Mouse (Mus musculus) lung, postnatal 36 days (tissue): ENCODE measurements around the gene Rara.
A peak's percentile ranks its signal among the peaks of the same experiment; 100 is the strongest.
"Not testable (repeated sequence)": the region's sequence is repeated elsewhere in the genome, so short reads cannot be mapped to it uniquely, and the experiment has no call there.

Experiments used
- DNase-seq: peaks from one replicate; pipeline ENCODE4 v3.0.0; 2022; ENCODE audit warnings: mixed read lengths

Gene Rara

DNA sequence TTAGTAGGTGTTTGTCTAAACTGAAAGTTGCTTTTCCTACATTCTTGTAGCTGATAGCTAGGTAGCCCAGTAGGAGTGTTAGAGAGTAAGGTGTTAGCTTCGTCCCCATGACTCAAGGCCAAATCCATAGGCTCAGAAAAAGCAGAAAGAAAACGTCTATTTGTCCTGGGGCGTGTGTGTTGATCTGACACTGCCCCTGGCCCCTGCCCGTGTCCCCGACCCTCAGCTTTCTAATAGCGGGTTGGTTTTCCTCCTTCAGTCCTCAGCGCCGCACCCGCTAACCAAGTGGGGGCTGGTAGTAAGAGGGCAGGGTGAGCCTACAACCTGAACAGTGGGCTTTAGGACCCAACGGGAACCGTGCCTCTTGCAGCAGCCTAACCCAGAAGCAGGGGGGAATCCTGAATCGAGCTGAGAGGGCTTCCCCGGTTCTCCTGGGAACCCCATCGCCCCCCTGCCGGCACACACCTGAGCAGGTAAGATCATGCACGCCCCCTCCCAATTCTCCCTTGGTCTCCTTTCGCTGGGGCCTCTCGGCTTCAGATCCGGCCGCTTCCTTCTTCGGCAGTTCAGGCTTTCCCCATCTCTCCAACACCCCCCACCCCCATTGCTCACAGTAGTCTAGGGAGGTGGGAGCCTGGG, at the start of gene Rara:
Rara (plus strand) TSS at position 381 of the 639 bp plus-strand sequence.
- no peak for DNase-seq

DNA sequence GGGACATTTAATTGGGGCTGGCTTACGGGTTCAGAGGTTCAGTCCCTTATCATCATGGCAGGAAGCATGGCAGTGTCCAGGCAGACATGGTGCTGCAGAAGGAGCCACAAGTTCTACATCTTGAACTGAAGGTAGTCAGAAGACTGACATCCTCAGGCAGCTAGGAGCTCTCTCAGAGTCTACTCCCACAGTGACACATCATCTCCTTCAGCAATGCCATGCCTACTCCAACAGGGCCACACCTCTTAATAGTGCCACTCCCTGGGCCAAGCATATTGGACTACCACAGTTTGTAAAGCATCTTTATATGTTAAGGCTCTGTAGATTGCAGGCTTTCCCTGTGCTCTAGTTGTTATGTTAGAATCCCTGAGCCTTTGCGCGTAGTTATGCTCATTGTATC, 39.9 kb upstream of the Rara start:
- no peak for DNase-seq

DNA sequence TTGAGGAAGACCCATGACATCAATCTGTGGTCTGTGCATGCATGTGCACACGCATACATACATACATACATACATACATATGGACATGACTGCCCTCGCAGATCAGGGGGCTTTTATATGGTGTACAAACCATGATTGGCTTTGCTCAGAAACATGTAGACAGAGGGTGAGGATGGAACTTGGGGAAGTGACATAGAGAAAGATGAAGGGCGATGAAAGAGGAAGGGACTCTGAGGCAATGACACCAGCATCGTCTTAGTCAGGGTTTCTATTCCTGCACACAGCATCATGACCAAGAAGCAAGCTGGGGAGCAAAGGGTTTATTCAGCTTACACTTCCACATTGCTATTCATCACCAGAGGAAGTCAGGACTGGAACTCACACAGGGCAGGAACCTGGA, 38.5 kb upstream of the Rara start:
- no peak for DNase-seq

DNA sequence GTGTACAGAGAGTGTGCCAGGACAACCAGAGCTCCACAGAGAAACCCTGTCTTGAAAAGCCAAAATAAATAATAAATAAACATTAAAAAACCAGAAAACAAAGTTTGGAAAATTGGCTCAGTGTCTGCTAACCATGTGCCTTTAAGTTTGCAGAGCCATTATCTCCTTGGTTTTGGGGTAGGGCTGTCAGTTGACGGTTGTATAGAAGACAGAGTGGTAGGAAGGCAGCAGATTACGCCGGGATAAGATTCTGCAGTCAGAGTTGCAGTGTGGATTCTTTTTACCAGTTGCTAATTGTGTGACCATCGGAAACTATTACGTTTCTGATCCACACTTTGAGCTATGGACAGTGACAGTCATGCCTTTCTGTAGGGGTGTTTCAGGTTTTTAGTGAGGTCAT, 37.6 kb upstream of the Rara start:
- no peak for DNase-seq

DNA sequence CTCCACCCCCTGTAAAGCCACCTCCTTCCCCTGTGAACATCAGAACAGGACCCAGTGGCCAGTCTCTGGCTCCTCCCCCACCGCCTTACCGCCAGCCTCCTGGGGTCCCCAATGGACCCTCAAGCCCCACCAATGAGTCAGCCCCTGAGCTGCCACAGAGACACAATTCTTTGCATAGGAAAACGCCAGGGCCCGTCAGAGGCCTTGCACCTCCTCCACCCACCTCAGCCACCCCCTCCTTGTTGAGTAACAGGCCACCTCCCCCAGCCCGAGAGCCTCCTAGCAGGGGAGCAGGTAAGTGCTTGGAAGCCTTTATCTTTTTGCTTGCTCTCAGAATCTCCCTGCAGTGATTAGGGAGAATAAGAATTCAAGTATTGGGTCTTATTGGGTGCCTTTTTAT, 35.2 kb upstream of the Rara start:
- DNase-seq = no peak

DNA sequence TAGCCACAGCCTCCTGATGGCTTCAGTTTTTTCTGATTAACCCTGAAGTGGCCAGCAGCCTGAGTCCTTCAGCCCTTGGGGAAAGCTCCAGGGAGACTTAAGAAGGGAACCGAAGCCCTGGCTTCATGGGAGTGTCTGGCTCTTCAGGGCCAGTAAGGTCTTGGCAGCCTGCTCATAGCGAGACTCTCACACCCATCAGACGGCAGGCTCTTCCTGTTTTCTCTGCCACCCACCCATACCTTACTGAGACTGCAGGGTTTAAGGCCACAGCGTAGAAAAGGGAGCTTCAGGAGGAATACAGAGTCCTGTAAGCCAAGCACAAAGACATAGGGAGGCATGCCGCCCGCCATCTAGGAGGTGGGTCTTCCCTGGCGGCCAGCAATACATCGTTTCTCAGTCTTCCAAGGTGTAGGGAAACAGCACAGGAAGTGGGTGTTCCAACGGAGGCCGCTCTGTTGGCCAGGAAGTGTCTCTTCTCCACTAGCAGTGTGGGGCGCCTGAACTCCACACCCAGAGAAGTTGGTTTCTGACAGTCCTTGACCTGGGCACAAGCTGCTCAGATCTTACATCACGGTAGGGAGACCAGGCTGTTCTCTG, 27.0 kb upstream of the Rara start:
- peak; percentile 18 for DNase-seq

DNA sequence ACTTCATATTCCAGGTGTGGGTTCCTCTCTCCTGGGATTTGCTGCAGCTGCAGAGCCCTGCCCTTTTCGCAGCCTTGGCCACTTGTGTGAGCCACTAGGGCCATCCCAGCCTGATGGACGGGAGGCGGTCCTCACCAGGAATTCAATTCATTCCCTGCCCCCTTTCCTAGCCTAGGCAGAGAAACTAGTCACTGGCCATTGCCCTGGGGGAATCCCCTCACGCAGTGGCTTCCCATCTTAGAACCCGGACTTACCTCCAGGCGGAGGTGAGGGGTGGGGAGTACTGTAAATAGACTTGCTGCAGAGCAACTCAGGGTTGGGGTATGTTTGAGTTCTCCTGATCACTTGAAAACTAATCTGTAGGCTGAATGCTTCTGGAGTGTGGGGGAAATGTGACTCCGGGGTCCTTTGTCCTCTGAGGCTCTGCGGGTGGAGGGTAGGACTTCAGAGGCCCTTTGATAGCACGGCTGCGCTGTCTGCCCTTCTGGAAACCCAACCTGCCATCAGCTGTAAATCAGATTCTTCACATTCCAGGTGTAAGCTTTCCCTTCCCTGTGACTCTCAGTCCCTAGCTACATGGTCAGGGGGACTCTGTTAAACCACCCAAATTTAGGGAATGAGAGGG, 24.9 kb upstream of the Rara start:
- no peak for DNase-seq

DNA sequence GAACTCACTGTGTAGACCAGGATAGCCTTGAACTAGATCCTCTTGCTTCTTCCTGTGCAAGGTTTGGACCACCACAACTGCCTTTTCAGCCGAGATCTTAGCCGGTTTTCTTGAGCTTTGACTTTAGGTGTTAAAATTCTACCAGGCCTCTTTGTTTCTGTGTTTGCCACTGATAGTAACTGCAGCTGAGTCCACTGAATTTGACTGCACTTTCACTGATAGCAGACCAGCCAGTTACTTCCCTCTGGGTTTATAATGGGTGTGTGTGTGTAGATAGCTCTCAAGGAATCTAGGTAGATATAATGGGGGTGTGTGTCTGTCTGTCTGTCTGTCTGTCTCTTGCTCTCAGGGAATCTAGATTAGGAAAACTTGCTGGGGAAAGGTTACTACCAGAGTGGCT, 23.0 kb upstream of the Rara start:
- DNase-seq = no peak

DNA sequence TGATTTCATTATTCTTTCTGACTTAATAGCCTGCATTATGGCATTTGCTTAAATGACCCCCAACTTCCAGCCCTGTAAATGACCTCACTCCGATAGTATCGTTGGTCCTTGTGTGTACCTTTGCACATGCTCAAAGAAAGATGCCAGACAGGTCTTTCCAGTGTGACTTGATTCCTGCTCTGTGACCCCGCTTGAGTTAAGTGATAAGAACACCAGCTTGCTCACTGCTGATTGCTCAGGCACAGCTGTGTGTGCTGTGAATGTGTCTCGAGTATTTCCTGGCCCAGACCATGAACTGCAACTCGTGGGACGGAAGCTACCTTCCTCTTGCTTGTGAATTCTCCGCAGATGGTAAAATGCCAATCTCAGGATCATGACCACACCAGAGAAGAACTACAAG, 22.6 kb upstream of the Rara start:
- peak; percentile 80 for DNase-seq

DNA sequence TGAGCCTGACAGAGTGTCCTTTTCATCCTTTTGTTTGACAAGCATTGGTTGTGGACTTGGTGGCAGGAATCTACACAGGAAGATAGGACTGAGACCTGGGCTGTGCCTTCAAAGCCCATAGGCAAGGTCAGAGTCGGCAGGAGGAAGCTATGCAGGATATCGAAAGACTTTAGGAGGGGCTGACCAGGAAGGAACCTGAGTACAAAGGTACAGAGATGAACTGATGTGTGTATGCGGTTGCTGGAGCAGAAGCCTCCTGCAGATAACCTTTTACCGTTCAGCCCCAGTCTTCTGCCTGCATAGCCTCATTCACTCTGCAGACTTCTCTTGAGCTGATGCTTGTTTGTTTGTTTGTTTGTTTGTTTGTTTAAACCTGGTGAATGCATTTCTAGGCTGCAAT, 22.0 kb upstream of the Rara start:
- DNase-seq = no peak

DNA sequence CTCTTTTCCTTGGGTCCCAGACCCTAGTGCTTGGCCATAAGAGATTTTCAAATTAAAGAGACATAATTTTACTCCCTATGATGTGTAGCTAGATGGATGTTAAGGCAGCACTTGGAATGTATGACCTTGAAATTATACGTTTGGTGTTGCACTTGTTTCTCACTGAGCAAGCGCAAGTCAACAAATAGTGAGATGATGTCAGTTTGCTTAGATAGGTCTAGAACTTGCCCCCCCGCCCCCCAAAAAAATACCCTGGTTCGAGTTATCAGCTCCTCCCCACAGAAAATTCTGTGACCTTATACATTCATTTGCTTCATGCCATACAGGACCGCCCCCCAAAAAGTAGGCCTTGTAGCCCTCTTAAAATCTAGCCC, 20.6 kb upstream of the Rara start:
- no peak for DNase-seq

DNA sequence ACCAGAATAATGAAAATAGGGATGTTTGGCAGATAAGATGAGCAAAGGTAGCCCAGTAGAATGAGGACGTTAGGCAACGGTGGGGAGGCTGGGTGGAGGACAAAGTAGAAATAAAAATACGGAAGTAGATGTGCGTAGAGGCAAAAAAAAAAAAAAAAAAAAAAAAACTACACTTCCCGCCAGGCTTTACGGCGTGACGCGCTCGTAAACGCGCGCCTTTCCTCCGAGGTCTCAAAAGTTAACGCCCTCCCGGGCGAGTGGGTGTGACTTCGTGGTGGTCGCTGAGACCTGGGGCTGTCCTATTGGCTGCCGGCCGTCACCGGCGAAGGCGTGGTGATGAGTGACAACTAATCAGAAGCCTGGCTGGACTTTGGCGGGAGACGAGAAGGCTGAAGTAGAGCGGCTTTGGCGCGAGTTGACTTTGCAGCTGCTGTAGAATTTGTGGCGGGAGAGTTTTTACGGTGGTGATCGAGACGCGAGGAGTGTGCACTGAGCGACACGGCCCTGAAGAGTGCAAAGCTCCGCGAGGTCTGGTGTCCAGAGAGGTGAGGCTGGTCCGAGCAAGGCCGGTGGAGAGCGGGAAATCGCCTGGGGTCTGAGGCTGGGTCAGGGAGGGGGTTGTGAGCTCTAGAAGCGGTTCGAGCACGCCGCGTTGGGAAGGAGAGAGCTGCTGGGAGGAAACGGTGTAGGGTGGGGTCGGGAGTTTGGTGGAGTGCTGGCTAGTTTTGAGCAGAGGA, 20.0 kb upstream of the Rara start, which contains the start of gene Cdc6:
Cdc6 (plus strand) TSS at position 365 of the 737 bp plus-strand sequence.
- DNase-seq = peak; percentile 99

DNA sequence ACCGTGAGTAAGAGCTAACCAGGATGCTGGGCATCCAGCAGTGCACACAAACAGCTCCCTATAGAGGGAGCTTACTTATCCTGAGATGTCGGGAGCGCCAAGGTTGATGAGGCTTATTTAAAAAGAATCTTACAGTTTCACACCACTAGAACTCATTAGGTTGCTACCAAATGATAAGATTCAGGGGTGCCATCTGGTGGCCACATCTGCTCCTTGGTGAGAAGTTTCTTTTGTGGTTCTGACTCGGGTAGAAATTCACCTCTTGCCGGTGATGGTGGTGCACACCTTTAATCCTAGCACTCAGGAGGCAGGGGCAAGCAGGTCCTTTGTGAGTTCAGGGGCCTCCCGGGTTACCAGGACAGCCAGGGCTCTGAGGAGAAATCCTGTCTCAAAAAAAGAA, 18.0 kb upstream of the Rara start:
- DNase-seq = peak; percentile 90

DNA sequence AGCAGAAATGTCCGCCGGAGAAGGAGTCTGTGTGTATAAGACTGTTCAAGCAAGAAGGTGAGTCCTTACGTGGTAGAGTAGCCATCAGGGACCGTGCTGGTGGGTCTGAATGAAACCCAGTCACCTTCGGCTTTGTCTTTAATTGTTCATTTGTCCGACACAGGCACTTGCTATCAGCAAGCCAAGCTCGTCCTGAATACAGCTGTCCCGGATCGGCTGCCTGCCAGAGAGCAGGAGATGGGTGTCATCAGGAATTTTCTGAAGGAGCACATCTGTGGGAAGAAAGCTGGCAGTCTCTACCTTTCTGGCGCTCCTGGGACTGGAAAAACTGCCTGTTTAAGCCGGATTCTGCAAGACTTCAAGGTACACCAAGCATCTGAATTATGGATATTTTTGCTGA, 17.2 kb upstream of the Rara start:
- no peak for DNase-seq

DNA sequence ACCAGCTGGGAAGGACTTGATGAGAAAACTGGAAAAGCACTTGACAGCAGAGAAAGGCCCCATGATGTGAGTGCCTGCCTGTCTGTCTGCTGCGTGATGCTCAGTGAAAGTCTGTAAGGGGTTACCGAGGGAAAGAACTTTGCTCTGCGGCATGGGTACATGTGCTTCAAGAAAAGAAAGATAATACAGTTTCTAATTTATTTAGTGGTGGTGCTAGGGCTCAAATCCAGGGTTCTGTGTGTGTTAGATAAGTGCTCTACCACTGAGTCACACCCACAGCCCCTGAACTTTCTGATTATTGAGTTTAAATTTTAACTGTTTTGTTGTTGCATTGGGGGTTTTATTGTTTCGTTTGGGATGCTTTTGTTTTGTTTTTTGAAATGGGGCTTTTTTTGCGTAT, 16.1 kb upstream of the Rara start:
- DNase-seq = no peak

DNA sequence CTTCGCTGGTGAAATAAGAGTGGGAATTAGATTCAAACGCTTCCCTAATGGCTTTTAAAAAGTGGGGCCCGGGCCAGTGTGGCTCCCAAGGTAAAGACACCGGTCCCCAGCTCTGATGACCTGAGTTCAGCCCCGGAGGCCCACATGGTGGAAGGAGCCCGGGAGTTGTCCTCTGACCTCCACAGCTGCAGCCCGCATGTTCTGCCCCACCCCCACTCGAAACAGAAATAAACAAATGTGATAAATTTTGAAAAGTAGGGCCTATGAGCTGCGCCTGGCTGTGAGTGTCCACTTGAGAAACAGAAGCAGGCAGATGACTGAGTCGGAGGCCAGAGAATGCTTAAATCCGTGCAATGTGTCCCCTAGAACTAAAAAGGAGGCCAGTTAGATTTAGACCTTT, 13.4 kb upstream of the Rara start:
- no peak for DNase-seq

DNA sequence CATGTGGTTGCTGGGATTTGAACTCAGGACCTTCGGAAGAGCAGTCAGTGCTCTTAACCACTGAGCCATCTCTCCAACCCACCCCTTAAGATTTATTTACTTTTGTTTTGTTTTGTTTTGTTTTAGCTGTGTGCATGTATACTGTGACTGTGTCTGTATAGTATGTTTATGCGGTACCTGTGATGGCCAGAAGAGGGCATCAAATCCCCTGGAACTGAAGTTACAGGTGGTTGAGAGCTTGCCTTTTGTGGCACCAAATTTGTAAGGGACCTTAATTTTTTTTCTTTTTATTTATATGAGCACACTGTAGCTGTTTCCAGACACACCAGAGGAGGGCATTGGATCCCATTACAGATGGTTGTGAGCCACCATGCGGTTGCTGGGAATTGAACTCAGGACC, 11.2 kb upstream of the Rara start:
- not testable (repeated sequence) for DNase-seq

DNA sequence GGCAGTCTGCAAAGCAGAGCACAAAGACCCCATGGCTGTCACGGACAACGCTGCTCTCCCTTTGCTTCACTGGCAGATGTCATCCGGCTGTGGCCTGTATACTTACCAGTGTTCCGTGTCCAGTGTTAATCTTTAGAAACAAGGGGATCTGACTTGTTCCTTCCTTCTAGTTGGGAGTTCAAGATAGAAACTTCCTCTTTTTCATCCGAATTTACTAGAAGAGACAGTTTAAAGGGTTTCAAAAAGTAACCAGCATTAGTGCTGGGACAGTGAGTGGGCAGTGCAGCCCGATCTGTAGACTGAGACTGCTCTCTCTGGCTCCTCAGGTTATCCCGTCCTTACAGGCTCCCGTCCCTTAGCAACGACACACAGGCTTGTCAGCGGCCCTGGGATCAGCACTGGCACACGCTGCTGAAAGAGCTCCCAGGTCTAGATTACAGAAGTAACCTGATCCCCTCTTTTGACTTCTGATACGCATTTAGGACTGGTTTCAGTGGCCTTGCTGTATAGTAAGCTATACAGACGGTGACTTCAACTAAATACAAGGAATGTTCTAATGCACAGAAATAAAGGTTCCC, 10.1 kb upstream of the Rara start:
- no peak for DNase-seq

DNA sequence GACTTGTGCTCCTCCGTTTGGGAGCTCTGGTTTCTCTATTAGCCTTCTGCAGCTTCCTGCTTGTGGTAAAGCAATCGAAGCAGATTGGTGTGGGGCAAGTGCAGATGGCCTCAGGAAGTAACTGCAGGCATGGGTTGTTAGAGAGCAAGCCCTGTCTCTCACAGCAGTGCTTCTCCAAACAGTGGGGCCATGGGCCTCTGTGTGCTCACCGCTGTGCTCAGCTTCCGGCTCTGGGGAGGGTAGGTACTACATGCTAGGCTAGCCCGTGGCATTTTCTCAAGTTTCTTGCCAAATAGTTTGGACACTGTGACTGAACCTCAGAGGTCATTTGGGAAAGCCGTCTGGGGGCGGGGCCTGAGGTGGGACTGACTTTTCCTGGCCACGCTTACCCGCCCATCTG, 9.4 kb upstream of the Rara start:
- peak; percentile 81 for DNase-seq

DNA sequence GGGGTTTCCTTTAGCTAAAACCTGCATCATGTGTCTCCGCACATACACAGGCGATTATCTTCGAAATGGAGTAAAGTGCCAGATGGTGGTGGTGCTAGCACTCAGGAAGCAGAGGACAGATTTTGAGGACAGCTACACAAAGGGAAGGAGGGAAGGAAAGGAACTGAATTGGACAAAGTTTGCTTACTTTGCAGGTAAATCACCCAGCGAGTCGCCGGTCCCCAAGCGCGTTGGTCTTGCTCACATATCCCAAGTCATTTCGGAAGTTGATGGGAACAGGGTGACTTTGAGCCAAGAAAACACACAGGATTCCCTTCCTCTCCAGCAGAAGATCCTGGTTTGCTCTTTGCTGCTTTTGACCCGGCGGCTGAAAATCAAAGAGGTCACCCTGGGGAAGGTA, 8.6 kb upstream of the Rara start:
- no peak for DNase-seq

DNA sequence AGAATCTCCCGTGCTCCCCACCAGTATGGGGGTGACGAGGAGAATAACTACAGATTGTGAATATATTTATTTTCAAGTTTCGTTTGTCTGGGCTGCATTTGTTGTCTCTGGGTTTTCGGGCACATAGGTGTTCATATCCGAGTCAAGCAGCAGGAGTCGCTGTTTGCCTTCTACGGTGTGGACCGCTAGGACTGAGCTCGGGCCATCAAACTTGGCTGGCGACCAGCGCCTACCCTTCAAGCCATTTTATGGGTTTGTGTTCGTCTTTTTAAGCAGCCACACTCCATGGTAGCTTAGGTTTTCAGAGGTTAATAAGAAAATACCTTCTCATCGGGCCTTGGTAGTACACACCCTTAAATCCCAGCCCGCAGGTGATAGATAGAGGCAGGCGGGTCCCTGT, 5.8 kb upstream of the Rara start:
- DNase-seq = peak; percentile 58

DNA sequence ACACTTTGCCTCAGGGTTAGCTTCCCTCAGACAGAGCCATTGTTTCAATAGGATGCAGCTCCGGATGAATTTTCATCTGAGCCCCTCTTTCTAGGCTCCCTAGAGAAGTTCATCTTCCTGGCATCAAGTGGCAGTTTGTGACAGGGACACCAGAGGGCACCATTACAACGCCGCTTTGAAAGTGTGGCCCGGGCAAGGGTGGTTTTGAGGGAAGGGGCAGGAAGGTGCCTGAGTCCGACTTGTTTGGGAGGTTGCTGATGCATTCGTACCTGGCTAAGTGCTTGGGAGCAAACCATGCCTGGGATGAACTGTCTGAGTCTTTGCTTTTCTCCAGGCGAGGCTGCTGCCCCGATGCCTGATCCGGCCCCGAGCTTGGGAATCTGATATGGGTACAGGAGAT, 5.3 kb upstream of the Rara start:
- DNase-seq = peak; percentile 78

DNA sequence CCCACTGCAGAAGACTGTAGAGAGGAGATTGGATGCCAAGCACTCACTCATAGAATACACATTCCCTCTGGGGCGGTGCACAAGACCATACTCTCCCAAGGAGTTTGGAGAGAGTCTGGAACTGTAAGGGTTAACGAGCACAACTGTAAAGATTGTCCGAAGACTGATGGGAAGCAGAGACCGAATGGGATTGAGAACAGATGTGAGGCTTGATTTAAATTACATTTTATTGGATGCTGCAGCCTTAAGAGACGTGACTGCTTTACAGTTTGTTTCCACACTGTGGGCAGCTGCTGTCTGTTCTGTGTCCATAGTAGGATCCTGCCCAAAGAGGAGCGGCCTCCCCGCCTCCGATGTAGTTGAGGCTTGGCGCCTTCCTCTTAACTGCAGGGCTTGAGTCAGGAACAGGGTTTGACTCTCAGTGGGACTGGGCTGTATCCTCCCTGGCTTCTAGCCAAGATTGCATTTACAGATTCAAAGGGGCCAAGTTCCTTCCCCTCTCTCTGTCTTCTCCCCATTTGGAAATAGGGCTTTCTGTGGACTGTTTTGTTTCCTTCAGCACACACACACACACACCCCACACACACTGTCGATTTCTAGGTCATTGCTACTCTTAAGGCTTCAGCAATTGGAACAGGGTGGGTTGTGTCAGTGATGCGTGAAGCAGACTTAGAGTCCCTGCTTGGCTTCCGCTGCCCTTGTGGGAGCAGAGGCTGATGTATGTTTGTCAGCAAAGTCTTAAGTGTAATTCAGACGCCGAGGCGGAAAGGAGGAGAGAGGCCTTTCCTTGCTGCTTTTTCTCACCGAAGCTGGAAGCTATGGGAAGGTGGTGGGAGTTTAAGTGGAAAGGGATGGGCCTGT, 4.5 kb upstream of the Rara start:
- DNase-seq = peak; percentile 52
